Mouse (Mus musculus) urinary bladder, adult 2 months (tissue): ENCODE results near the gene Oaz1. TPM values are rescaled to one million over a fixed set of nuclear protein-coding genes. Genes with fewer than 3 reads are reported as not detected.
"Not testable (repeated sequence)": the region's sequence is repeated elsewhere in the genome, so short reads cannot be mapped to it uniquely, and the experiment has no call there.

Experiments used
- DNase-seq: peaks from one replicate; pipeline ENCODE4 v3.0.0; 2022; ENCODE audit warnings: low spot score
- polyA plus RNA-seq: library from polyadenylated mRNA; depleted of rRNA; stranded (reverse); fragments of >200 nt; gene quantifications from 2 replicates; pipeline ENCODE4 v1.2.3, GENCODE M21; 2012

Gene Oaz1
- polyA plus RNA-seq, 1 experiment, result 709 TPM

DNA sequence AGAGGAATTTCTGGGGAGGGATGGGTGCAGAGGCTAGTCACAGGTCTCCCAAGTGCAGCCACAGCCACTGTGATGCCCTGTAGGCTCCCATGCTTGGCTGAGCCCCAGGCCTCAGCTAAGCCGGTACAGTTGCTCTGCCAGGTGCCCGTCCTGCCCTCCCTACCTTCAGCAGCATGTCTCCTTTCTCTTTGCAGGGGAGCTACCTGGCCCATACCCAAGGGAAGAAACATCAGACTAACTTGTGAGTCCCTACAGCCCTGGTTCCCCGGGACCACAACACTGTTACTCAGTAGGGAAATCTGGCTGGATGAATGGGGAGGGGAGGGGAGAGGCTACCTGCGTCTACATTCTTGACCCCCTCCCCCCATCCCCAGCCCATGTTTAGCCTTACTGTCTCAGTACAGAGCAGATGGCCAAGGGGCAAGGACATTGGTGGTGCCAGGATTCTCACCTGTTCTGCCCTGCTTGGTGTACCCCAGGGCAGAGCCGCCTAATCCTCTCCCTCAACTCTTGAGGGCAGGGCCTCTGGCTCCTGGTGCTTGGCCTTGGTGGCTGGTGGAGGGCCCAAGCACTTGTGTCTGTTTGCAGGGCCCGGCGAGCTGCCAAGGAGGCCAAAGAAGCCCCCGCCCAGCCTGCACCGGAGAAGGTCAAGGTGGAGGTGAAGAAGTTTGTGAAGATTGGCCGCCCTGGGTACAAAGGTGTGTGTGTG lies 24.1 kb upstream of the Oaz1 start:
- no peak for DNase-seq

DNA sequence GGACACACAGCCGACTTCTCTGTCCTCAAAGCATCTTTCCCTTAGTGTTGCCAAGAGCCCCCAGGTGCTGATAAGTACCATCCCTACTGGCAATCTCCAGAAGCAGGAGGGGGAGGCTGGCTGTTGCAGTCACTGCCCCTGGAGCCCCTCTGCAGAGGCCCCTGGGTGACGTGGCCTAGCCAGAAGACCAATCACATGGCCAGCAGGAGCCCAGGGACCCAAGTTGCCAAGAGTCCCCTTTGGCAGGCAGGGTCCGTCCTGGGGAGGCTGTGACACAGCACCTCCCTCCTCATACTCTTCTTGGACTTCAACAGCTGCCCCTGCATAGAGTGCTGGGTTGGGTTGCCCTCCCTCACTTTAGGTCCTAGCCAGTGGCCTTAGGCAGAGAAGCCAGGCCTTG lies 23.5 kb upstream of the Oaz1 start:
- DNase-seq, result no peak

DNA sequence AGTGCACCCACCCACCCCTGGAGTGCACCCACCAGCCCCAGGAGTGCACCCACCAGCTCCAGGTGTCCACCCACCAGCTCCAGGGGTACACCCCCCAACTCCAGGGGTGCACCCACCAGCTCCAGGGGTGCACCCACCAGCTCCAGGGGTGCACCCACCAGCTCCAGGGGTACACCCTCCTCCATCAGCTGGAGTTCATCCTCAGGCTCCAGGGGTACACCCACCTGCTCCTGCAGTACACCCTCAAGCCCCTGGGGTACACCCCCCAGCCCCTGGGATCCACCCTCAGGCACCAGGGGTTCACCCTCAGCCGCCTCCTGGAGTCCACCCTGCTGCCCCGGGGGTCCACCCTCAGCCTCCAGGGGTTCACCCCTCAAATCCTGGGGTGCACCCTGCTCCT lies 22.1 kb upstream of the Oaz1 start:
- DNase-seq, result no peak

DNA sequence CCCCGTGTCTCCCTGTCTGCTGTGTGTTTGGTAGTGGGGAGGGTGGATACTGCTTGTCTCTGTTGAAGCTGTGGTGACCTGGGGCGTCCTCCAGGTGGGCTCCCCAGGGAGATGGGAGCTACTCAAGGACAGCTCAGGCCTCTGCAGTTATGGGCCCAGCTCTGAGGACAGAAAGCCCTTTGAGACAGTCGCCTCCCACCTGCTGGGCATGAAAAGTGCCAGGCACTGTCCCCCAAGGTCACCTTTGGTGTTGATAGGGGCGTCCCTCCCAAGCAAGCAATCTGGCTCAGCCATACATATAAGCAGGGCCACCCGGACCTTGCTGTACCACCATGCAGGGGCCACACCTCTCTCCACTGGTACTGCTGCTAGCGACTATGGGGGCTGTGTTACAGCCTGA lies 21.5 kb upstream of the Oaz1 start, which contains the start of gene Amh:
TSS of gene Amh (plus strand) at position 328 of the 400 bp plus-strand sequence.
- no peak for DNase-seq

DNA sequence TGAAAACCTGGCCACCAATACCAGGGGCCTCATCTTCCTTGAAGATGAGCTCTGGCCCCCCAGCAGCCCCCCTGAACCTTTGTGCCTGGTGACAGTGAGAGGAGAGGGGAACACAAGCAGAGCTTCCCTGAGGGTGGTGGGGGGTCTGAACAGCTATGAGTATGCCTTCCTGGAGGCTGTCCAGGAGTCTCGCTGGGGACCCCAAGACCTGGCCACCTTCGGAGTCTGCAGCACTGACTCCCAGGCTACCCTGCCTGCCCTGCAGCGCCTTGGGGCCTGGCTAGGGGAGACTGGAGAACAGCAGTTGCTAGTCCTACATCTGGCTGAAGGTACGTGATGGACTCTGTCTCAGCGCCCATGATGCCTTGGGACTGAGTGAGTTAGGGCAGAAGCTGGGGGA lies 21.1 kb upstream of the Oaz1 start:
- no peak for DNase-seq

DNA sequence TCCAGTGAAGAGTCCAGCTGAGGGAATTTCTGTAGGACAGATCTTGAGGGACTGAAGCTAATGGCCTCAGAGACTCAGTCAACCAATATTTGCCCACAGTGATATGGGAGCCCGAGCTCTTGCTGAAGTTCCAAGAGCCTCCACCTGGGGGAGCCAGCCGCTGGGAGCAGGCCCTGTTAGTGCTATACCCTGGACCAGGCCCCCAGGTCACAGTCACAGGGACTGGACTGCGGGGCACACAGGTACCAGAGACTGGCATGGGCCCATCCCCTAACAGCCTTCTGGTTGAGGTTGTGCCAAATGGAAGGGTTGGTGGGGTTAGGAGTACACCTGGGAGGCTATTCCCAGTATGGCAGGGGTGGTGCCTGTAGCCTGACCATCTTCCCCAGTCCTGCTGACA lies 20.5 kb upstream of the Oaz1 start:
- no peak for DNase-seq

DNA sequence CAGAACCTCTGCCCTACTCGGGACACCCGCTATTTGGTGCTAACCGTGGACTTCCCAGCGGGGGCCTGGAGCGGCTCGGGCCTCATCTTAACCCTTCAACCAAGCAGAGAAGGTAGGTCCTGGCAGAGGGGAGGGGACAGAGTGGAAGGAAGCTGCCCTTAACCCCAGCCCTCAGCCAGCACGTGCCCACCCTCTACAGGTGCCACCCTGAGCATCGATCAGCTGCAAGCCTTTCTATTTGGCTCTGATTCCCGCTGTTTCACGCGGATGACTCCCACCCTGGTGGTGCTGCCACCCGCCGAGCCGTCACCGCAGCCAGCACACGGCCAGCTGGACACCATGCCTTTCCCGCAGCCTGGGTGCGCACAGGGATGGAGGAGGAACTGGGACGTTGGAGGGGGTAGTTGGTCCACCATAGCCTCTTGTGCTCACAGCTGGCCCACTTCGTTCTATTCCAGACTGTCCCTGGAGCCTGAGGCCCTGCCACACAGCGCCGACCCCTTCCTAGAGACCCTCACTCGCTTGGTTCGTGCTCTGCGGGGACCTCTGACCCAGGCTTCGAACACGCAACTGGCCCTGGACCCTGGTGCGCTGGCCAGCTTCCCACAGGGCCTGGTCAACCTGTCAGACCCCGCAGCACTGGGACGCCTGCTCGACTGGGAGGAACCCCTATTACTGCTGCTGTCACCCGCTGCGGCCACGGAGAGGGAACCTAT lies 20.0 kb upstream of the Oaz1 start:
- DNase-seq, result no peak

DNA sequence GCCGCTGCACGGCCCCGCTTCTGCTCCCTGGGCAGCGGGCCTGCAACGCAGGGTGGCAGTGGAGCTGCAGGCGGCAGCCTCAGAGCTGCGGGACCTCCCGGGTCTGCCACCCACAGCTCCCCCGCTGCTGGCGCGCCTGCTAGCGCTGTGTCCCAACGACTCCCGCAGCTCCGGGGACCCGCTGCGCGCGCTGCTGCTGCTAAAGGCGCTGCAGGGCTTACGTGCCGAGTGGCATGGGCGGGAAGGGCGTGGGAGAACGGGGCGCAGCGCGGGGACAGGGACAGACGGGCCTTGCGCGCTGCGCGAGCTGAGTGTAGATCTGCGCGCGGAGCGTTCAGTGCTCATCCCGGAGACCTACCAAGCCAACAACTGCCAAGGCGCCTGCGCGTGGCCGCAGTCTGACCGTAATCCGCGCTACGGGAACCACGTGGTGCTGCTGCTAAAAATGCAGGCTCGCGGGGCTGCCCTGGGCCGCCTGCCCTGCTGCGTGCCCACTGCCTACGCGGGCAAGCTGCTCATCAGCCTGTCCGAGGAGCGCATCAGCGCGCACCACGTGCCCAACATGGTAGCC lies 19.3 kb upstream of the Oaz1 start:
- DNase-seq, result no peak

DNA sequence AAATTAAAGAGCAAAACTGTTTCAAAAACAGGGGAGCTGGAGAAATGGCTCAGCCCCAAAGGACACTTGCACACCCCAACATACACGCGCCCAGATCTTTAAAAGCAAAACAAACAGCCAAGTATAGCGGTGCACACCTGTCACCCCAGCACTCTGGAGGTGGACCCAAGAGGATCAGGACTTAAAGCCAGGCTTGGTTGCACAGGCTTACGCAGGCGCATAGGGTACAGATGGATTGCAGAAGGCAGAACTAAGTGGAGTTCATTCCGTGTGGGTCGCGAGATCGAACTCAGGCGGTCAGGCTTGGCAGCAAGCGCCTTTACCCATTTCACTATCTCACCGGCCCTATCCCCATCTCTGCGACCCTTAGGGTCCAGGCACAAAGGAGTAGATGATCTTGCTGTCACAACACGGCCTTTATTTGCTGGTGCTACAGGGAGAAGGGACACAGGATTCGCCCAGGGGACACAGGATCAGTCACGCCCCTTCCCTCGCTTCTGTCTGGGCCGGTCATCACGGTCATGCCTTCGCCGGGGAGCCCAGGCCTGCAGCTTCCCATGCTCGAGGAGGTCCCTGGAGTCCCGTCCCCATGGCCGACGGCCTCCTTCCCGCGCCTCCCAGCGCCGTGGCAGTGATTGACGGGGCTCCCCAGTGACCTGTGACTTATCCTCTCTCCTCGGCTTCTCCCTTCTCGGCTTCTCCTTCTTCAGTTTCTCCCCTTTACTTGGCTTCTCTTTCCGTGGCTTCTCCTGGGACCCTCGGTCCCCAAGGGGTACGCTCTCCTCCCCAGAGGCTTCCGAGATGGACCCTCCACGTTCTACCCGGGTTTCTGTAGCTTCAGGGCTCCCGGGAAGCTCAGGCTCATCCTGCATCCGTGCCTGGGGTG lies 18.1 kb upstream of the Oaz1 start:
- no peak for DNase-seq

DNA sequence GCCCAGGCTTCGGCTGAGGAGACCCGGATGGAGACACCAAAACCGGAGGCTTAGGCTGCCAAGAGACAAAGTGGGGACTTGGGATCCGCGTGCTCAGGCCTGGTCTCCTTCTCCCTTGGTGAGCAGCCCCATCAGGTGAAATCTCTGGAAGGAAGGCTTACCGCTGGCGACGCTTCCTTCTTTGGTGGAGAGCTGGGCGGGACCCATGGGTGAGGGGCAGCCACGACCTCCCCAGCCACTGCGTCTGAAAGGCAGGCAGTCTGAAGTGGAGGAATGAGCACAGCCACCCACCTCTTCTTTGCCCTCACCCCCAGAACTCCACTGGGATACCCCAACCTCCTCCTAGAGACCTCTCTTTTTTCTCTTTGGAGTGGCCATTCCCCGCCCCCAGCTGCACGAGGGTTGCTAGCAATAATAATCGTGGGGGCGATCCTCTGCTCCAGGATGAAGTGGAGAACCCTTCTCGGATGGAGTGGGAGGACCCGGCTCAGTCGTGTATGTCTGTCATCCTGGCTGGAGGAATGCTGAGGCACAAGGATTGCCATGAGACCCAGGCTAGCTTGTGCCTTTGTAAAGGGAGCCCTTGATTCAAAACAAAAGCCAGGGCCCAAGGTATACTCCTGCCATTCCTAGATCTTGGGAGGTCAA lies 17.3 kb upstream of the Oaz1 start:
- DNase-seq, result no peak

DNA sequence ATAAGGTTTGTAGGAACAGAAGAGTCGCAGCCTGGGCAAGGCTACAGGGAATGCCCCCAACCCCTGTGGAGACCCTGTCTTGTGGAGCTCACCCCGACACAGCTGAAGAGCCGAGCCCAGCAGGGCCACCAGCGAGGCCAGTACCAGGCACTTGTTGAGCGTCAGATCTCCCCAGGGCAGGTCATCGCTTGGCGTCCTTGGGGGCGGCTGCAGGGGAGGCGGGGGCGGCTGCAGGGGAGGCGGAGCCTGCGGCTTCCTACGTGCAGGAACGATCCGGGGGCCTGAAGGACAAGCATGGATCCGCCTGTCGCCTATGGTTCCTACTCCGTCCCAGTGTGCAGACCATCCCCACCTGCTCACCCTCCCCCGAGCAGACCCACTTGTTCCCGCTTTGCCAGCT lies 16.4 kb upstream of the Oaz1 start:
- no peak for DNase-seq

DNA sequence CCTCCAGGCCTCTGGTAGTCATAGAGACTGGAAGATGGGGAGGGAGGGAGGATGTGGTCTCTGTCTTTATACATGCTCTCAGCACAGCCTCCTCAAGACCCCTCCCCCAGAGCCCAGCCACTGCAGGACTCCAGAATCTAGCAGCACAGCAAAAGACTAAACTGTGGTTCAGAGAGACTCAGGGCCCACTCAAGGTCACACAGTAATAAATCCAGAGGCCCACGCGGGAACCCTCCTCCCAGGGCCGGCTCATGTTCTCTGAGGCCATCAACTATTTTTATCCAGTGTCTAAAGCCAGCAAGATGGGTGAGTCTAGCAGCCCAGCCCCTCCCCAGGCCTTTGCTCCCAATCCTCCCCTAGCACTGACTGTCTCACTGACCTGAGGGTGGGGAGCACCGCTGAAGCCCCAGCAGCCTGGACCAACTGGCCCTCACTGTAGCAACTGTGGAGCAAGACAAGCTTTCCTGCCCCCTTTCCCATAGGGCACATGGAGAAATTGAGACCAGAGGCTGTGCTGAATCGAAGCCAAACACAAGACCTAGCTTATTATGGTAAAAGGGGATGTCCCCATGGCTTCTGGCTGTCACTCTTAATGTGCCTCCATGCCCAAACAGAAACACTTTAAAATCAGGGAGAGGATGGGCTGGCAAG lies 13.9 kb upstream of the Oaz1 start:
- DNase-seq, result no peak

DNA sequence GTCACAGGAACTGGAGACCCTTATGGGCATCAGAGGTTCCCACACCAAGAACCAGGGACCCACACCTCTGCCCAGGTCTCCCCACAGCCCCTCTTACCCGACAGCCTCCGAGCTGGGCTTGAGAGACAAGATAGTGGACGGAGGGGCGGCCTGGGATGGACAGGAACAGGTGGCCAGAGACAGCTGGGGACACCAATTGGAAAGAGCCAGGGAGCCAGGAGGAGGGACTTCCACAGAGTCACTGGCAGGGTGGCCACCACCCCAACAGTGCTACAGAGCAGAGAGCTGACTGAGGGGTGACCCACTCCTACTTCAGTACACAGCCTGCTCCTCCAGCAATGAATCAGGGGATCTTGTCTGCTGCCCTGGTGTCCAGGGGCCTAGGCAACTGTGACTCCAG lies 13.1 kb upstream of the Oaz1 start, which contains the start of gene Jsrp1:
TSS of gene Jsrp1 (minus strand) at position 133 of the 400 bp plus-strand sequence.
- no peak for DNase-seq

DNA sequence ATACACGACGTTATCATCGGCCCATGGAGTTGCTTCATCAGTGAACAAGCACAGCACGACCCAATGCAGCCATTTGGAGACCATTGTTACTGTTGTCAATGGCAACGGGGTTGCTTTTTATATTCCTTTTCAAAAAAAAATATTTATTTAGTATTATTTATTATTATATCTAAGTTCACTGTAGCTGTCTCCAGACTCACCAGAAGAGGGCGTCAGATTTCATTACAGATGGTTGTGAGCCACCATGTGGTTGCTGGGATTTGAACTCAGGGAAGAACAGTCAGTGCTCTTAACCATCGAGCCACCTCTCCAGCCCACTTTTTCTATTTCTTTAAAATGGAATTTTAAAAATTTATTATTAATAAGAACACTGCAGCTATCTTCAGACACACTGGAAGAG lies 11.7 kb upstream of the Oaz1 start:
- DNase-seq, result no peak

DNA sequence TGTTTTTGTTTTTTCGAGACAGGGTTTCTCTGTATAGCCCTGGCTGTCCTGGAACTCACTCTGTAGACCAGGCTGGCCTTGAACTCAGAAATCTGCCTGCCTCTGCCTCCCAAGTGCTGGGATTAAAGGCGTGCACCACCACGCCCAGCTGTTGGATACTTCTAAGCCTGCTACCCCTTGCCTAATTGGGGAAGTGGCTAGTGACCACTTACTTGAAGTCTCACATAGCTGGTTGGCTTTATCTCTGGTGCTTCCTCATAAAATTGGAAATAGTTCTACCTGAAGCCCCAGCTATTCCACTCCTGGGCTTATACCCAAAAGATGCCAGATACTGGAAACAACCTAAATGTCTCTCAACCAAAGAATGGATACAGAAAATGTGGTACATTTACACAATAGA lies 10.2 kb upstream of the Oaz1 start:
- DNase-seq, result not testable (repeated sequence)

DNA sequence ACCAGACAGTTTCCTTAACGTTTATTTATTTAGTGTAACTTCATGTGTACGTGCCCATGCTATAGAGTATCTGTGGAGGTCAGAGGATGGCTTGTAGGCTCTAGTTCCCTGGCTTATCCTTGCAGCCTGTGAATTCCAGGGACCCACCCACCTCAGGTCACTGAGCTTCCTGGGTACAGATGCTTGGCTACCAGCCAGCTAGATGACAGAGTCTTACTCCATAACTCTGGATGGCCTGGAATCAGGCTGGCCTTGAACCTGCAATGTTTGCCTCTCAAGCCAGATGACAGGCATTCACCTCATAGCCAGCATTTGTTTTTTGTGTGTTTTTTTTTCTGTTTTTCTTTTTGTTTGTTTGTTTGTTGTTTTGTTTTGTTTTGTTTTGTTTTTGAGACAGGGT lies 9.3 kb upstream of the Oaz1 start:
- no peak for DNase-seq

DNA sequence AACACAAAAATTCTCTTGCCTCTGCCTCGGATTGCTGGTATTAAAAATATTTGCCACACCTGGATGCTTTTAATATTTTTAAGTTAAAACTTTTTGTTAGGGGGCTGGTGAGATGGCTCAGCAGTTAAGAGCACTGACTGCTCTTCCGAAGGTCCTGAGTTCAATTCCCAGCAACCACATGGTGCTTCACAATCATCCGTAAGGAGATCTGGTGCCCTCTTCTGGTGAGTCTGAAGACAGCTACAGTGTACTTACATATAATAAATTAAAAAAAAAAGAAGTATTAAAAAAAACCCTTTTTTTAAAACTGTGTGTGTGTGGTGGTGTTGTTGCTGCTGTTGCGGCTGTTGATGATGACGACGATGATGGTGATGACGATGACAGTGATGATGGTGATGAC lies 8.5 kb upstream of the Oaz1 start:
- not testable (repeated sequence) for DNase-seq

DNA sequence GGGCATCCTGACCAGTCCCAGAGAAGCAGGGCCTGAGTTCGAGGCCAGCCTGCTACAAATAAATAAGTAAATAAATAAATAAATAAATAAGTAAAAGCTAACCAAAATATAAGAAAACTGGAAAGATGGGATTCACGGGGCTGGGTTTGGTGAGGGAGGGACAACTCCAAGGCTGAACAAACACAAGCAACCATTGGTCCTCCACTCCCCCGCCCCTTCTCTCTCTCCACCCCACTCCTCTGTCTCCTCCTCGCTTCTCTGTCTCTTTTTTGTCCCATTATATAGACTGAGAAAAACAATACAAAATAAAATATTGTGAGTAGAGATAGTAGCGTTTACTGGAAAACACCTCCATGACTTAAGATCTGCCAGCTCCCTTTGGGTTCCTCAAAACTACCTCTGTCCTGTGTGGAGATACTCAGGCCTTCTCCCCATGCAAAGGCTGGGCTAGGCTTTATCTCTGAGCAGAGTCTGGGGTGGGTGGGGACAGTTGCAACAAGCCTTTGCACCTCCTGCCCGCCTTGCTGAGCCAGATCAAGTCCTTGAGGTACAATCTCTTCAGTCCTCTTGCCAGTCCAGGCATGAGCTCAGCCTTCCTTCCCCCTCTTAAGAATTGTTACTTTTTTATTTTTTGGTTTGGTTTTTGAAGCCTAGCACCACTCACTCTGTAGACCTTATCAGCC lies 7.7 kb upstream of the Oaz1 start:
- DNase-seq, result no peak

DNA sequence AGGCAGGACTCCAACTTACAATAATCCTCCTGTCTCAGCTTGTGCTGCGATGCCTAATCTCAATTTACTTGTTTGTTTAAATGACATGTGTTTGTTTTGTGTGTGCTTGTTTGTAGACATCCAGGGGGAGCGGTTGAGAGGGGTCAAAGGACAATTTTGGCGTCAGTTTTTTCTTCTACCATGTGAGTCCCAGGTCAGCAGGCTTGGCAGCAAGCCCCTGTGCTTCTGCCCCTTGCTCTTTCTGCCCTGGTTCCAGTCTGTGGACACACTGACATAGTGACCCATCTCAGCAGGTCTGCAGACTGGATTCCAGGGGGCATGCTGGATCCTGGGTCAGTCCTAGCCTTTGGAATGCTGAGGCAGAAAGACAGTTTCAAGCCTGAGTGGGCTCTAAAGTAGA lies 7.0 kb upstream of the Oaz1 start:
- no peak for DNase-seq

DNA sequence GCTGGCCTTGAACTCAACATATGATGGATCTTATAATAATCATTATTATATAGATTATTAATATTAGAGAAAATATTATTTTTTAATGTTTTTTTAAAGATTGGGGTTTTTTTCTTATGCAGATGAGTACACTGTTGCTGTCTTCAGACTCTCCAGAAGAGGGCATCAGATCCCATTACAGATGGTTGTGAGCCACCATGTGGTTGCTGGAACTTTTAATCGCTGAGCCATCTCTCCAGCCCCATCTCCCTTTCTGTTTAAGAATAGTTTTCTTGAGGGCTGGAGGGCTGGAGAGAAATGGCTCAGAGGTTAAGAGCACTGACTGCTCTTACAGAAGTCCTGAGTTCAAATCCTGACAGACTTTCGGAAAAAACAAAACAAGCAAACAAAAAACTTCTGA lies 4.5 kb upstream of the Oaz1 start:
- DNase-seq, result no peak

DNA sequence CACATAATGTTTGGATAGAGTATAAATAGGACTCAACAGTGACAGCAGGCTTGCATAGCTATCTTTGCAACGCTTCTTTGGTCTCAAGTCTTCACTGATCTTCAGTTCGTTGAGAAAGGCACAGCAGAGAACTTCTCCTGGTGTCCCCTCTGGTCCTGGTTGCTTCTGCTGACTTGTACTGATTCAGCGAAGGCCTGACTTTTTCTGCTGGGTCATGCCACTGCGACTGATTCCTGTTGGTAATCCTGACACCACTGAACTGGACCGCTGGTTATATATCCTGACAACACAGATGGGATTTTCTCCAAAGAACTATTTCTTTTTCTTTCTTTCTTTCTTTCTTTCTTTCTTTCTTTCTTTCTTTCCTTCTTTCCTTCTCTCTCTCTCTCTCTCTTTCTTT lies 3.9 kb upstream of the Oaz1 start:
- no peak for DNase-seq
